Mouse (Mus musculus): ENCODE data around the gene Slc24a3.

DNA sequence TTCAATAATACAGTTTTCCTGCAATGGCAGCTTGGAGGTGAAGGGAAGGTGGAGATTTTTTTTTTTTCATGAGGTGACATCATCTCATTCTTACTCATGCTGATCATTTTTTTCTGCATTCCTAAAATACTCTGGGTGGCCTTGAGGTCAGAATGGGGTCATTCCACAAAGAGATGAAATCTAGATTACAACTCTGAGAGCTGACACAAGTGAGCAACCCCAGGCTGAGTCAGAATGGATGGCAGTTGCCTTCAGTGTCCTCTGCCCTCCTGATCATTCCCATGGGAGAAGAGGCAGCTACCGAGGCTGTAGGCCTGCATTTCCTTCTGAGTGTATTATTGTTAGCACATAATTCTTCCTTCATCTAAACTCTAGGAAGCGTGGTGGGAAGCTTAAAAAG is 116.2 kb downstream of the Slc24a3 start:
- TF ChIP-seq ZNF384 (IDR thresholded peaks at IDR 0.05; ENCODE audit: low read depth, low read length) (no peak), ZC3H11A (IDR thresholded peaks at IDR 0.05; ENCODE audit: borderline replicate concordance, low read depth, low read length) (no peak), MAFK (IDR thresholded peaks at IDR 0.05; ENCODE audit: insufficient read depth, low read depth, low read length) (no peak), HCFC1 (IDR thresholded peaks at IDR 0.05; ENCODE audit: borderline replicate concordance, insufficient read depth, low read length) (no peak), CHD2 (IDR thresholded peaks at IDR 0.05; ENCODE audit: low read depth, low read length) (no peak)
